Mouse (Mus musculus) ES-E14 (cell line): ENCODE results near the gene Prkcb.

Source experiments
- CHD2 ChIP-seq: IDR thresholded peaks from 2 replicates; pipeline ENCODE4 v1.6.1; 2014; ENCODE audit warnings: mild to moderate bottlenecking, low read depth, low read length, inconsistent platforms
- MAFK ChIP-seq: IDR thresholded peaks from 2 replicates; pipeline ENCODE4 v1.6.1; 2014; ENCODE audit warnings: mild to moderate bottlenecking, low read depth, low read length, inconsistent platforms; ENCODE audit not compliant: insufficient read depth
- ZC3H11A ChIP-seq: IDR thresholded peaks from 2 replicates; pipeline ENCODE4 v1.6.1; 2012; ENCODE audit warnings: low read depth, mild to moderate bottlenecking, inconsistent platforms, low read length, borderline replicate concordance
- ZNF384 ChIP-seq: IDR thresholded peaks from 2 replicates; pipeline ENCODE4 v1.6.1; 2012; ENCODE audit warnings: low read depth, low read length, inconsistent platforms

- TF ChIP-seq CHD2, result no peak
- TF ChIP-seq MAFK, result no peak
- no peak for TF ChIP-seq ZC3H11A
- no peak for TF ChIP-seq ZNF384
These were observed 316.5 kb downstream of the Prkcb start for GRCm38 (mm10) chr7:122605066-122605465.
